Mouse (Mus musculus) adrenal gland, postnatal 14 days (tissue): ENCODE measurements around the gene Zfp867. TPM values are rescaled to one million over a fixed set of nuclear protein-coding genes. Genes with fewer than 3 reads are reported as not detected.

Source experiments
- DNase-seq: peaks from one replicate; pipeline ENCODE4 v3.0.0; 2021; ENCODE audit warnings: mixed read lengths
- long read RNA-seq, 2 experiments: library from polyadenylated mRNA; stranded (forward); transcript quantifications; one replicate each; pipeline ENCODE4 v2.0.0; 2021
- total RNA-seq: library from RNA; stranded (reverse); gene quantifications from 2 replicates; pipeline ENCODE4 v1.2.3, GENCODE M21; 2021

Zfp867 gene
- total RNA-seq, result 4.2 and 4.7 TPM in 2 replicates
- long read RNA-seq, experiment 1, partial matches to known transcripts, result 0 of 7 reads
- long read RNA-seq, experiment 1, other reads (novel, unspliced or antisense), result 5 of 7 reads
- long read RNA-seq, experiment 2, partial matches to known transcripts, result 2 of 4 reads
- long read RNA-seq, experiment 2, other reads (novel, unspliced or antisense), result 1 of 4 reads

GRCm38 (mm10) chr11:59472326-59472677 lies at the start of gene Zfp867:
Gene Zfp867 (minus strand): TSS chr11:59472474.
- DNase-seq, result peak; percentile 96

DNA sequence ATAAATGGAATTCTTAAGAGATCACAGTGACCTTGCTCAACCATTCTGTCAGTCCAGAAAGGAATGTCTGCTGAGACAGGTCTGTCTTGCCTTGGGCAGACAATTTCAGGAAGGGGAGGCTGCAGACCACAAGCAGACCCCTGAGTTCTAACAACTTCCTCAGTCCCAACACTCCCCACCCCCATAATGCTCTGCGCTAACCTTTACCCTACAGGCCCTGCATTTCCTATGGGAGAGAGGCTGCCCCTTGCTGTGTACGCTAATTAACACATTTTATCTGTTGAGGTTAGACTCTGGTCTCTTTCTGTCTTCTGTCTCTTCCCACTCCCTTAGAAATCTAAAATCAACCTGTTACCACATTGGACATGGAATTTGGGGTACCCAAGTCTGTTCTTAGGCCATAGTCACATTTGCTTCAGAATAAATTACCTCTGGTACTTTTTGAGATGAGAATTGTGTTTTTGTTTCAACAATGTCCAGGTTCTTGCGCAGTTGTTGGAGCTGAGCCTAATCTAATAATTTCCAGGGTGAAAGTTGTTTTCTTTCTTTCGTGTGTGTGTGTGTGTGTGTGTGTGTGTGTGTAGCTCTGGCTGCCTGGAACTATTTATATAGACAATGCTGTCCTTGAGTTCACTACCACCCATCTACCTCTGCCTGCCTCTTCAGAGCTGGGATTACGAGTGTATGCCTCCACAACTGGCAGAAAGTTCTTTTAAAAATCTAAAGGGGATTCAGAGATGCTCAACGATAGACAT lies 47.6 kb upstream of the Zfp867 start:
- no peak for DNase-seq

DNA sequence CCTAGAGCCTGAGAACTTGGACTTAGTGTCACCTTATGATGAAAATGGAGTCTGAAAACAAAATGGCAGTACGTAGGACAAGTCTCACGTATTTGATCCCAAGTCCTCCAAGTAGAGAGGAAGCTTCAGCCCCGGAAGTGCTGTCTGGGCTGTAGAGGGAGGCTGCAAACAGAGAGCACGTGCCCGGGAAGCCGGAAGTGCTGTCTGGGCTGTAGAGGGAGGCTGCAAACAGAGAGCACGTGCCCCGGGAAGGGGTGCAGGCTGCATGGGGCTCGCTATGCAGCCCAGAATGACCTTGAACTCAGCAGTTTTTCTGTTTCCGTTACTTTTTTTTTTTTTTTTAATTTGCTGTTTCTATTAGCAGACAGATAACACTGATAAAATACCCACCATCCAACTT lies 46.0 kb upstream of the Zfp867 start:
- no peak for DNase-seq

DNA sequence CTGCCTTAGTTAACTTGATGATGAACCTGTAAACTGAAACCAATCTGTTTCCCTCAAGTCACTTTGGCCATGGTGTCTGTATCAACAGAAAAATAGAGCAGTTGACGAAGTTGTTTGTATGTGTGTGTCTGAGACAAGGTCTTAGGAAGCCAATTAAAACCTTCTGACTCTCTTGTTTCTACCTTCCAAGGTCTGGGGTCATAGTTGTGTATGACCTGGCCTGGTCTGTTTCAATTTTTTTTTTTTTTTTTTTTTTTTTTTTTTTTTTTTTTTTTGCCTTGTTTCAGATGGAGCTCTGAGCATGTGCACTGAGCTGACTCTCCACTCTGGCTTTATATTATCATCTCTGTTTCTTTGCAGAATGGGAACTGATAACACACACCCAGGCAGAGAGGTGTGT lies 45.2 kb upstream of the Zfp867 start:
- DNase-seq, result no peak

- no peak for DNase-seq
Measured at GRCm38 (mm10) chr11:59514789-59515188, 42.5 kb upstream of the Zfp867 start.

GRCm38 (mm10) chr11:59514381-59514780 lies 42.1 kb upstream of the Zfp867 start:
- DNase-seq, result no peak

- DNase-seq, result no peak
Measured at GRCm38 (mm10) chr11:59513556-59513955, 41.3 kb upstream of the Zfp867 start.

- DNase-seq, result no peak
Measured at GRCm38 (mm10) chr11:59512733-59513132, 40.5 kb upstream of the Zfp867 start.

DNA sequence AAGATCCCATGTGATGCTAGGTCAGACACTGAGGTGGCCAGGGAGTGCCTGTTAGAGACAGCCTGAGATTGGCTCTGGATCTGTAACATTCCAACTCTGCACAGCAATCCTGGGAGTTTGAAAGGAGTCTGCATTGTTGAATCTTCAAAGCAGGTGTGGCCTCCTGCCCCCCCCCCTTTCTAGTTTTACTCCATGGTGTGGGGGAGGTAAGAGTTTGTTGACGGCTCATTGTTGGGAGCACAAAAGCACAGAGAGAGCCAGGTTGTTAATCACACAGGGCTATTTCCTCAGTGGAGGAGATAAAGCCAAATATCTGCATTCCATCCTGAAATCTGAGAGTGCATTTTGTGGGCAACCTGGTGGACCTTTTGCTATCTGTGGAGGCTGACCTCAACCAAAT lies 39.3 kb upstream of the Zfp867 start:
- DNase-seq, result no peak

- no peak for DNase-seq
Measured at GRCm38 (mm10) chr11:59506713-59507074, 34.4 kb upstream of the Zfp867 start.

DNA sequence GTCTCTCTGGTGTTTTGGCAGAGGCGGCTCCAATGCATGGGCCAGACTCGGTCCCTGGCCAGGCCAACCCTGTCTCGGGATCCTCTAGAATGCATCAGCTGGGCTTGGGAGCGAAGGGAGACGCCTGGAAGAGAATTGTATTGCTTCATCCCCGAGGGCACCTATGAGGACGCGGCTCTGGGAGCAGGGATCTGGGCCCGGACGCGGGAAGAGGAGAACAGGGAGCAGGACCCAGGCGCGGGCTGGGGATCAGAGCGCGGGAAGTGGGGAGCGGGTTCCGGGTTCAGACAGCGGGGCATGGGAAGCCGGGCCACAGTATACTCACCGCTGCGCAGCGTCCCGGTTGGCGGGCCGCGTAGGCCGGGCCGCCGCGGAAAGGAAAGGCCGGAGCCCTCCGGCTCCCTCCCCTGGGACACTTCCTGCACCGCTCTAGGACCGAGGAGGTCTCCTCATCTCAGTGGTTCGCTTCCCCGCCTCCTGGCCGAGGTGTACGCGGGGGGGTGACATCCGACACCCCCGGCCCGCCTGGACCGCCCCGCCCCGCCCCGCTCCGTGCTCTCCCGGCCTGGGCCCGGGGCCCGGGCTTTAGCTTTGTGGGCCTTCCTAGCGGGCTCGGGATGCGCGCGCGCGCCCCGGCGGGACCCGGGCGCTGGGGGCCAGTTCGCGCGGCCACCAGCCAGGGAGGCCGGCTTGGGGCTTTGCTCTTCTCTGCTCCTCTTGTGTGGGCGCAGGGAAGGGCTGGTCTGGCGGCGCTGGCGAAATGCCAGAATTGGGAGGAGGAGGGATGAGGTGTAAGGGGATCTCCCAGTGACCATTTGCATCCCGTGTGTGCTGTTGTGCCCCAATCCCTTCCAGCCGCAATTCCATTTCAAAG lies 33.8 kb upstream of the Zfp867 start:
- peak; percentile 95 for DNase-seq

DNA sequence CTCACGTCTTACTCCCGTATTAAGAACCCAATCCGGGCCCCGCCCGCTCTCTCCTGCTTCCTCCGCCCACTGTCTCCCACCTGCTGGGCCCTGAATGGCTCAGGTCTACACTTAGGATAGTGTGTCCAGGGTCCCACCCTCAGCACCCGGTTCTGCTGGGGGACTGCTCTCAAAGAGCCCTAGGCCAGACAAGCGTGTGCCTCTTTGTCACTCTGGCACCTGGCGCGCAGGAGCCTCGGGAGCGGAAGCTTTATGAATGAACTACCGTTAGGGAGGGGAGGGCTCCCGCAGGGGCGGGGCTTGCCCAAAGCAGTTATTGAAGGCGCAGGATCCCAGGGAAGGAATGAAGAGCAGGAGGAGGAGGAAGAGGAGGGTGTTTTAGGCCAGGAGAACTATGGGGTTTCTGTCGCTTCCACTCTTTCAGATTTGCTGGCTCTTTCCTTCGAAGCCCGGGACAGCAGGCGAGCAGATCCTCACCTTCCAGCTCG lies 33.1 kb upstream of the Zfp867 start:
- DNase-seq, result peak; percentile 73

GRCm38 (mm10) chr11:59501978-59502700 lies 29.9 kb upstream of the Zfp867 start:
- no peak for DNase-seq

GRCm38 (mm10) chr11:59497747-59498146 lies 25.5 kb upstream of the Zfp867 start:
- no peak for DNase-seq

DNA sequence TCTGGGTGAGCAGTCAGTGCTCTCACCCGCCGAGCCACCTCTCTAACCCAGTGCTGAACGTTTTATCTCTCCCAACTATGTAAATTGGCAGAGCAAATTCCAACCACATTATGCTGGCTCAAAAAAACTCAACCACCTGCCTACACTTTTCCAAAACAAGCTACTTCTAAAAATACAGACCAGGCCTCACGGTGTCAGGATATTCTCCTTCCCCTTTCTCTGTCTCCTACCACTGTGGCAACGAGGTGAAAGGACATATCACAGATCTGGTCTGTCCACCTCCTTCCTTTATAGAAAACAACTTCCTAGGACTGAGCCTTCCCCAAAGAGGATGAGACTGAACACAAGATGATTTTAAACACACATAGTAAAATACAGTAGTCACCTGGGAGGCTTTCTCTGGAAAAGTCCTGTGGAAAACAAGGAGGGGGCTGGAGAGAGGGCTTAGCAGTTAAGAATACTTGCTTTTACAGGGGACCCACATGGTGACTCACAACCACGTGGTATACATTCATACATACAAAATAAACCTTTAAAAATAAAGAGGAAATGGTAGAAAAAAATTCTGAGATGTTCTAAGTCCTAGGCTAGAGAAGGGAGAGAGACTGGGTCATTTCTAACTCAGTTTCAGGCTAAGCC lies 24.5 kb upstream of the Zfp867 start:
- DNase-seq, result no peak

GRCm38 (mm10) chr11:59486222-59486621 lies 13.9 kb upstream of the Zfp867 start:
- DNase-seq, result no peak

DNA sequence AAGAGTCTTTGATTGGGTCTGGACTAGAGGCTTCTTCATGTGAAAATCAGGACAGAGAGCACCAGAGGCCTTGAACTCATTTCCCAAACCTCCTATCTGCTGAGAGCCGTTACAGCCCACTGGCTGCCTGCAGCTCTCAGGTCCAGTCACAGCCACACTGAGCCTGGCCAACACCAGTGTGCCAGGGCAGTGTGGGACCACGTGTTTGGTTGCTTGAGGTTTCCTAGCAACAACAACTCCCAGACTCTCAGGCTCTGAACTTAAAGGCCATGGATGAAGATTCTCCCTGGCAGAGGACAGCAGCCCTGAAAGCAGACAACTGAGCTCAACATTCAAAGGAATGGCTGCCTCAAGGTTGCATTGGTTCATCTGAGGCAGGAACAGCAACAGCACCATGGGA lies 13.4 kb upstream of the Zfp867 start:
- DNase-seq, result peak; percentile 68

DNA sequence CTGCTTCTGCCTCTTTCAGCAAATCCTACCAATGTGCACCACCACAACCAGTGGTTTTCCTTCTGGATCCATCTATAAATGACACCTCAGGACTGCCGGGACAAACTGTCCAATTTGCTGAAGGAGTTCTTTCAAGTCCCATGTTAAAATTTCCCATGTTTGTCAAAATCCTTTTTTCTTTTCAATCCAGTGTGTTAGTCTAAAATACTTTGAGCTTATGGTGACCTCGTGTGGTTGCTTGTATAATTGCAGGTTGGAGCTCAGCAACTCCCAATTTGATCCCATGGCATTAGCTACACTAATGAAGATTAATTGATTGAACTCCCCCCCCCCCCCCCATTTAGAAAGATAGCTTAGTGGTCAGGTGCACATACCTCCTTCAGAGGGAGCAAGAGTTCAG lies 10.9 kb upstream of the Zfp867 start:
- peak; percentile 60 for DNase-seq

DNA sequence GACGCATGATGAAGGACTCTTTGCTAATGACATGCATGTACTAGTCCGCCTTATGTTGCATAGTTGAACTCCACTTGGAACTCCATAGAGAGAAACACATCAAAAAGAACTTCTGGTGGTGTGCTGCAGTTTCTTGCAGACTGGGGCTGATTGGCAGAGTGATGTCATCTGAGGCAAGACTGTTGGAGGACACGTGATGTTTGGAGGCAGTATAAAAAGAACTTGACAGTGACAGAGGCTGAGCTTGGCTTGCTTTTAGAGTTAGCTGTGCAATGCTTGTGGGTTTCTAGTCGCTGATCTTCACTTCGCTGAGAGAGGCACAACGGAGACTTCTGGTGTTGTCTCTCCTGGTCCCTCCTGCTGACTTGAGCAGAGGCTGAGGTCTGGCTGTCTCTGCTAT lies 5.0 kb upstream of the Zfp867 start:
- DNase-seq, result no peak

GRCm38 (mm10) chr11:59471413-59472325 lies 605 bp downstream of the Zfp867 start:
- peak; percentile 64 for DNase-seq

GRCm38 (mm10) chr11:59460459-59460858 lies 11.8 kb downstream of the Zfp867 start:
- no peak for DNase-seq
